Mouse (Mus musculus) liver, adult 2 months (tissue): ENCODE results near the gene Snx15.

ENCODE experiments used
- CTCF ChIP-seq: fragments of 200-500 bp; IDR thresholded peaks from 2 replicates; pipeline ENCODE4 v1.5.1; 2011; ENCODE audit warnings: low read depth, low read length, control low read depth
- POLR2A ChIP-seq: fragments of 200-500 bp; IDR thresholded peaks from 2 replicates; pipeline ENCODE4 v1.6.1; 2011; ENCODE audit warnings: low read length, control low read depth; ENCODE audit not compliant: insufficient read depth; ENCODE audit errors: extremely low read depth

GRCm38 (mm10) chr19:6118677-6119185, 9.4 kb downstream of the Snx15 start:
- TF ChIP-seq CTCF (no peak), POLR2A (no peak)
